Mouse (Mus musculus): Measurements from ENCODE around the gene Flywch2.
A peak's percentile ranks its signal among the peaks of the same experiment; 100 is the strongest.
"Not testable (repeated sequence)": the region's sequence is repeated elsewhere in the genome, so short reads cannot be mapped to it uniquely, and the experiment has no call there.

Gene Flywch2

GRCm38 (mm10) chr17:23789749-23790268, 3.9 kb upstream of the Flywch2 start:
- DNase-seq, result peak; percentile 18

- no peak for DNase-seq
Measured at GRCm38 (mm10) chr17:23788973-23789372, 3.1 kb upstream of the Flywch2 start.

GRCm38 (mm10) chr17:23786510-23786931, 640 bp upstream of the Flywch2 start:
- peak; percentile 58 for DNase-seq

GRCm38 (mm10) chr17:23783352-23783751, 2.5 kb downstream of the Flywch2 start:
- DNase-seq, result no peak

- no peak for DNase-seq
Measured at GRCm38 (mm10) chr17:23778447-23778846, 7.4 kb downstream of the Flywch2 start.

GRCm38 (mm10) chr17:23777141-23777540, 8.7 kb downstream of the Flywch2 start:
- DNase-seq, result no peak

GRCm38 (mm10) chr17:23776216-23776615, 9.7 kb downstream of the Flywch2 start:
- DNase-seq, result no peak

- DNase-seq, result peak; percentile 89
Measured at GRCm38 (mm10) chr17:23774090-23774489, 11.8 kb downstream of the Flywch2 start.

GRCm38 (mm10) chr17:23773676-23774075, 12.2 kb downstream of the Flywch2 start:
- no peak for DNase-seq

- DNase-seq, result not testable (repeated sequence)
Measured at GRCm38 (mm10) chr17:23772219-23772556, 13.7 kb downstream of the Flywch2 start.

GRCm38 (mm10) chr17:23771284-23772218, 14.3 kb downstream of the Flywch2 start, which contains the start of gene Flywch1:
Gene Flywch1 (minus strand): TSS chr17:23771602.
- DNase-seq, result peak; percentile 99

GRCm38 (mm10) chr17:23770896-23771283, 15.0 kb downstream of the Flywch2 start:
- DNase-seq, result peak; percentile 53

- DNase-seq, result no peak
Measured at GRCm38 (mm10) chr17:23770493-23770892, 15.4 kb downstream of the Flywch2 start.

- no peak for DNase-seq
Measured at GRCm38 (mm10) chr17:23762976-23763375, 22.9 kb downstream of the Flywch2 start.

- DNase-seq, result no peak
Measured at GRCm38 (mm10) chr17:23761155-23761554, 24.7 kb downstream of the Flywch2 start.

GRCm38 (mm10) chr17:23760231-23760630, 25.6 kb downstream of the Flywch2 start:
- DNase-seq, result no peak

GRCm38 (mm10) chr17:23758801-23759200, 27.1 kb downstream of the Flywch2 start:
- no peak for DNase-seq

- no peak for DNase-seq
Measured at GRCm38 (mm10) chr17:23757581-23757980, 28.3 kb downstream of the Flywch2 start.

- no peak for DNase-seq
Measured at GRCm38 (mm10) chr17:23755689-23756088, 30.2 kb downstream of the Flywch2 start.

GRCm38 (mm10) chr17:23749400-23750191, 36.3 kb downstream of the Flywch2 start:
- DNase-seq, result no peak

- peak; percentile 88 for DNase-seq
Measured at GRCm38 (mm10) chr17:23748631-23749391, 37.1 kb downstream of the Flywch2 start.

- DNase-seq, result no peak
Measured at GRCm38 (mm10) chr17:23748026-23748425, 37.9 kb downstream of the Flywch2 start.

- DNase-seq, result no peak
Measured at GRCm38 (mm10) chr17:23747471-23747870, 38.4 kb downstream of the Flywch2 start.

Data from embryo, embryonic 11 days (tissue).